13 mouse cellular contexts compared by ENCODE assay signal in the genomic region with DNA sequence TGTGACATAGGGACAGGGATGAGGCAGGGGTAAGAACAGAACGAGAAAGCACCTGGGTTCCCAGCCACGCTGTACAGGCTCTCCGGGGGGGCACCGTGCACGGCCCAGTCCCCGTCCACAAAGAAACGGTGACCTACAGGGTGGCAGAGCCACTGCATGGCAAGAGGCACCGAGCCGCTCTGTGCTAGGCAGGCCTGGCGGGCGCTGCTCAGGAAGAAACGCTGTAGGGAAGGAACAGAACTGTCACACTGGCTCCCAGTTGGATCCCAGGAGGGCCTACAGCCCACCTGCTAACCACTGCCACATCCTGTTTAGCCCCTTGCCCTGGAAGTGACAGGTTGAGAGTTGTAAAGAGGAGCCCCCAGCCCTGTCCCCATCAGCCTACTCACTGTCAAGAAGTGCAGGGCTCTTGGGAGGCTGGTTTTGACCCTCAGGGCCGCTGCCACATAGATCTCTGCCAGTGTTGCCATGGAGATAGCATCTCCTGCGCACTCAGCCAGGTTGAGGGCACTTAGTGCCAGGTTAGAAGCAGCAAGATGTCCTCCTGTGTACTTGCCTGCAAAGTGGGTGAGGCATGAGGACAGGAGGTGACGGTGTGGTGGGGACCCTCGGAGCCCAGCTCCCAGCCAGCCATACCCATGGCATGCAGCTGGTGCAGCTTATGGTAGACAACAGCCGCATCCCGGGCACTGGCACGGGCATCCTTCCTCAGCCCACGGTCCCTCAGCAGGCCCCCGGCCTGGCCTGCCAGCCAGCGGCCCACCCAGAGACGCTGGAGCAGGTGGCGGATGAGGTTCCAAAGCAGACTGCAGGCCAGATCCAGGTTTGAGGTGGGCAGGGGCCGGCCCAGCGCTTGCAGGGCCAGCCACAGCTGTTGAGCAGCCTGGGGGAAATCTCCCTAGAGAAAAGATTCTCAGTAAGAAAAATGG. TPM values are rescaled to one million over a fixed set of nuclear protein-coding genes. Genes with fewer than 3 reads are reported as not detected.
DNase-seq lines count a peak whose midpoint lies in the region; ATAC-seq and TF ChIP-seq lines count a peak whose summit lies in the region.
"Had no signal": no experiment of that assay in that cellular context is flagged by ENCODE, and none has a peak within 500 bp of the region (broad histone marks: within the 10 kb centered on the region; RNA-seq: fewer than 3 reads in every experiment).

No protein-coding gene starts in this region.

- no peak overlapping the region for H3K4me2 ChIP-seq in intestine, embryonic 16.5 days (ENCODE audit: low read depth, low read length)
- H3K4me2 ChIP-seq in intestine, embryonic 15.5 days (replicated peaks) = no peak overlapping the region
- no peak overlapping the region for H3K4me2 ChIP-seq in forebrain, postnatal 0 days (ENCODE audit: low read depth)
- H3K4me2 ChIP-seq in midbrain, embryonic 16.5 days (ENCODE audit: low read length) = no peak overlapping the region
- H3K4me2 ChIP-seq: liver, embryonic 13.5 days had no signal

- peaks cover 61% of the 10 kb centered on the region for H3K36me3 ChIP-seq in intestine, embryonic 16.5 days (ENCODE audit: control insufficient read depth, insufficient read depth, low read length)
- peaks cover 74% of the 10 kb centered on the region for H3K36me3 ChIP-seq in intestine, embryonic 15.5 days
- H3K36me3 ChIP-seq in forebrain, postnatal 0 days (ENCODE audit: insufficient read depth) = peaks cover 83% of the 10 kb centered on the region
- peaks cover 20% of the 10 kb centered on the region for H3K36me3 ChIP-seq in midbrain, embryonic 16.5 days (ENCODE audit: control insufficient read depth, insufficient read depth, low read length)

- H3K9ac ChIP-seq in intestine, embryonic 16.5 days (ENCODE audit: low read depth, low read length) = no peak overlapping the region
- H3K9ac ChIP-seq in intestine, embryonic 15.5 days = no peak overlapping the region
- no peak overlapping the region for H3K9ac ChIP-seq in forebrain, postnatal 0 days
- peak overlapping the region; percentile 36; the same call in 1 of the 2 replicates for H3K9ac ChIP-seq in midbrain, embryonic 16.5 days (ENCODE audit: low read depth, low read length)
- H3K9ac ChIP-seq: liver, embryonic 13.5 days had no signal

- DNase-seq in cerebellum, adult 8-10 months = peak; percentile 58
- no peak for DNase-seq in forebrain, postnatal 0 days
- no peak for DNase-seq in adrenal gland, postnatal 14 days
- DNase-seq in thymus, postnatal 14 days = no peak
- DNase-seq in ovary, postnatal 14 days (ENCODE audit: low spot score) = no peak
- DNase-seq: embryo, embryonic 11 days; kidney, adult 9 months; liver, embryonic 13.5 days; thymus, postnatal 4 days had no signal

- H3K9me3 ChIP-seq in intestine, embryonic 16.5 days (ENCODE audit: control insufficient read depth, low read length) = no peaks in the 10 kb centered on the region
- no peaks in the 10 kb centered on the region for H3K9me3 ChIP-seq in intestine, embryonic 15.5 days
- H3K9me3 ChIP-seq in forebrain, postnatal 0 days (ENCODE audit: low read length) = no peaks in the 10 kb centered on the region
- no peaks in the 10 kb centered on the region for H3K9me3 ChIP-seq in midbrain, embryonic 16.5 days (replicated peaks; ENCODE audit: control insufficient read depth, low read length, poor library complexity, severe bottlenecking)
- H3K9me3 ChIP-seq: liver, embryonic 13.5 days had no signal

- no peak for TF ChIP-seq CTCF in forebrain, postnatal 0 days (IDR thresholded peaks at IDR 0.05; ENCODE audit: low read depth)

- H3K4me3 ChIP-seq in intestine, embryonic 16.5 days (ENCODE audit: low read length) = no peak overlapping the region
- no peak overlapping the region for H3K4me3 ChIP-seq in intestine, embryonic 15.5 days (replicated peaks)
- no peak overlapping the region for H3K4me3 ChIP-seq in forebrain, postnatal 0 days (ENCODE audit: low read depth, low read length)
- no peak overlapping the region for H3K4me3 ChIP-seq in midbrain, embryonic 16.5 days (ENCODE audit: low read depth, low read length)
- H3K4me3 ChIP-seq: liver, embryonic 13.5 days had no signal

- H3K27ac ChIP-seq in intestine, embryonic 16.5 days (ENCODE audit: low read length) = peak overlapping the region; percentile 16; the same call in 1 of the 2 replicates
- no peak overlapping the region for H3K27ac ChIP-seq in intestine, embryonic 15.5 days
- H3K27ac ChIP-seq in forebrain, postnatal 0 days (ENCODE audit: low read depth, low read length) = peak overlapping the region; percentile 21; the same call in 1 of the 2 replicates
- peak overlapping the region; percentile 53 for H3K27ac ChIP-seq in midbrain, embryonic 16.5 days (ENCODE audit: low read length)
- H3K27ac ChIP-seq: macrophage had no signal

- no peak for ATAC-seq in intestine, embryonic 16.5 days
- no peak for ATAC-seq in intestine, embryonic 15.5 days
- no peak for ATAC-seq in forebrain, postnatal 0 days
- 0 out of 2 replicates have a peak, but pooled peaks have one; percentile 9 for ATAC-seq in midbrain, embryonic 16.5 days

- peaks cover 19% of the 10 kb centered on the region for H3K4me1 ChIP-seq in intestine, embryonic 16.5 days (ENCODE audit: control insufficient read depth, insufficient read depth, low read length)
- H3K4me1 ChIP-seq in intestine, embryonic 15.5 days (replicated peaks) = peaks cover 17% of the 10 kb centered on the region
- H3K4me1 ChIP-seq in forebrain, postnatal 0 days (ENCODE audit: insufficient read depth) = peaks cover 3% of the 10 kb centered on the region
- H3K4me1 ChIP-seq in midbrain, embryonic 16.5 days (ENCODE audit: control insufficient read depth, insufficient read depth, low read length) = peaks cover 35% of the 10 kb centered on the region

- 88% methylated on average over 26 of the region's 26 CpGs for WGBS in intestine, embryonic 16.5 days
- 90% methylated on average over 26 of the region's 26 CpGs for WGBS in intestine, embryonic 15.5 days
- 81% methylated on average over 26 of the region's 26 CpGs for WGBS in forebrain, postnatal 0 days
- 84% methylated on average over 26 of the region's 26 CpGs for WGBS in midbrain, embryonic 16.5 days

- no peaks in the 10 kb centered on the region for H3K27me3 ChIP-seq in intestine, embryonic 16.5 days (replicated peaks; ENCODE audit: control insufficient read depth, insufficient read depth, low read length)
- H3K27me3 ChIP-seq in intestine, embryonic 15.5 days (replicated peaks) = no peaks in the 10 kb centered on the region
- H3K27me3 ChIP-seq in forebrain, postnatal 0 days (ENCODE audit: insufficient read depth, low read length) = no peaks in the 10 kb centered on the region
- no peaks in the 10 kb centered on the region for H3K27me3 ChIP-seq in midbrain, embryonic 16.5 days (ENCODE audit: control insufficient read depth, insufficient read depth, low read depth, low read length)
- H3K27me3 ChIP-seq: liver, embryonic 13.5 days had no signal

RNA-seq across cellular contexts. Expression of a gene that starts 19.4 kb away (rescaled TPM):
- 81.0 and 95.2 TPM in 2 replicates for polyA plus RNA-seq in intestine, embryonic 16.5 days (2015; fragmentation: Nextera tagmentation; extraction: Ambion mirVana)
- polyA plus RNA-seq in intestine, embryonic 15.5 days (2015; fragmentation: Nextera tagmentation; extraction: Ambion mirVana) = 89.5 and 108 TPM in 2 replicates
- total RNA-seq in forebrain, postnatal 0 days (2014; rRNA removed) = 56.2 and 70.7 TPM in 2 replicates
- 28.9 and 32.8 TPM in 2 replicates for polyA plus RNA-seq in forebrain, postnatal 0 days (2015; fragmentation: Nextera tagmentation; extraction: Ambion mirVana)
- polyA plus RNA-seq in midbrain, embryonic 16.5 days (2015; fragmentation: Nextera tagmentation; extraction: Ambion mirVana) = 31.9 and 34.1 TPM in 2 replicates
- total RNA-seq in adrenal gland, postnatal 14 days (2021) = 102 and 130 TPM in 2 replicates
